Mouse (Mus musculus) ES-Bruce4 (cell line): ENCODE measurements around the gene Tph2.

Source experiments
- CTCF ChIP-seq: IDR thresholded peaks from one replicate; pipeline ENCODE4 v1.8.1; 2011; ENCODE audit warnings: low read depth, low read length
- EP300 ChIP-seq: IDR thresholded peaks from 2 replicates; pipeline ENCODE4 v1.6.1; 2011; ENCODE audit warnings: low read depth, low read length; ENCODE audit not compliant: insufficient read depth
- POLR2A ChIP-seq: IDR thresholded peaks from one replicate; pipeline ENCODE4 v1.8.1; 2011; ENCODE audit warnings: low read length; ENCODE audit not compliant: insufficient read depth

GRCm38 (mm10) chr10:115107666-115108540 is 76.9 kb downstream of the Tph2 start:
- no peak for TF ChIP-seq EP300
- TF ChIP-seq POLR2A, result no peak
- no peak for TF ChIP-seq CTCF
